Mouse (Mus musculus) embryonic fibroblast, embryonic 13.5 days (primary cell): ENCODE data around the gene Dtx2.

ENCODE experiments used
- CTCF ChIP-seq: IDR thresholded peaks from 2 replicates; pipeline ENCODE4 v1.5.1; 2011; ENCODE audit warnings: mild to moderate bottlenecking, control low read depth, low read length, moderate library complexity, borderline replicate concordance; ENCODE audit not compliant: insufficient read depth
- POLR2A ChIP-seq: IDR thresholded peaks from 2 replicates; pipeline ENCODE4 v1.6.1; 2011; ENCODE audit warnings: low read depth, mild to moderate bottlenecking, control low read depth, low read length, moderate library complexity

DNA sequence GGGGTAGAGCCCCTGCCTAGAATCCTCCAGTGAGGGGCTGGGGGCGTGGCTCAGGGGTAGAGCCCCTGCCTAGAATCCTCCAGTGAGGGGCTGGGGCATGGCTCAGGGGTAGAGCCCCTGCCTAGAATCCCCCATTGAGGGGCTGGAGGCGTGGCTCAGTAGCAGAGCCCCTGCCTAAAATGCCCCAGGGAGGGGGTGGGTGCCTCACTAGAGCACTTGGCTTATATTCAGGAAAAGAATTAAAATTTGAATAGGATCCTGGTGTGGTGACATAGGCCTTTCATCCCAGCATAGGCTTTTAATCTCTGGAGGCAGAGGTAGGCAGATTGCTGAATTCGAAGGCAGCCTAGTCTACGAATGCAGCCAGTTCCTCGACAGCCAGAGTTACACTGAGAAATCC, 15.2 kb upstream of the Dtx2 start:
- TF ChIP-seq CTCF (no peak), POLR2A (no peak)
